Mouse (Mus musculus): ENCODE measurements around the gene Gm20854. TPM values are rescaled to one million over a fixed set of nuclear protein-coding genes. Genes with fewer than 3 reads are reported as not detected.

Gm20854 gene
- not detected in 2 replicates for polyA plus RNA-seq (2012; rRNA removed)

GRCm38 (mm10) chrY:85530808-85531207 lies at the start of gene Gm20854:
Gene Gm20854 (minus strand): TSS chrY:85530908.

All from colon, adult 2 months (tissue).